Mouse (Mus musculus) heart, adult 18-20 months (tissue): ENCODE measurements around the gene Capg. TPM values are rescaled to one million over a fixed set of nuclear protein-coding genes. Genes with fewer than 3 reads are reported as not detected.

Source experiments
- DNase-seq, 2 experiments: peaks; one replicate each; pipeline ENCODE4 v3.0.0; 2021 to 2022; ENCODE audit warnings: mixed read lengths in 1 of 2
- total RNA-seq, 2 experiments: library from RNA; stranded (reverse); gene quantifications; 2 replicates each; pipeline ENCODE4 v1.2.3; 2021

The Capg gene
- total RNA-seq, 2 experiments from 2014 or later = 9.4 to 11.9 TPM

- peak; percentile 40 for DNase-seq
Measured at GRCm38 (mm10) chr6:72567508-72567907, 23.3 kb downstream of the Capg start.

DNA sequence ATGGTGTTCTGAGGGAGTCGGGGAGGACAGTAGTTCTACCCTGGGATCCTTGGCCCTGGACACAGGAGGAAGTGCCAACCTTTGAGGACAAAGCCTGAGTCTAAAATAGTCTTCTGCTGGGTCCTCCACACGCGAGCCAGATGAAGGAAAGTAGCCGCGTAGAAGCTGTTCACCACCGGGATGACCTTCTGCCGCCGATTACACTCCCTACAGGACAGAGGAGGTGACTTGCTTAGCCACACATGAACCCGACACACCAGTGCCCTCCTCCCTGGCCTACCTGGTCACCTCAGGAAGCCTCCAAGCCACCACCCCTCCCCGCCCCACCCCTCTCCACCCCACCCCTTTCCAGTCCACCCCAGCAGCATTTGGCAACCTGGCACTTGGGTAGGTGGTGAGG is 24.5 kb downstream of the Capg start:
- DNase-seq = peak; percentile 32 to 61

DNA sequence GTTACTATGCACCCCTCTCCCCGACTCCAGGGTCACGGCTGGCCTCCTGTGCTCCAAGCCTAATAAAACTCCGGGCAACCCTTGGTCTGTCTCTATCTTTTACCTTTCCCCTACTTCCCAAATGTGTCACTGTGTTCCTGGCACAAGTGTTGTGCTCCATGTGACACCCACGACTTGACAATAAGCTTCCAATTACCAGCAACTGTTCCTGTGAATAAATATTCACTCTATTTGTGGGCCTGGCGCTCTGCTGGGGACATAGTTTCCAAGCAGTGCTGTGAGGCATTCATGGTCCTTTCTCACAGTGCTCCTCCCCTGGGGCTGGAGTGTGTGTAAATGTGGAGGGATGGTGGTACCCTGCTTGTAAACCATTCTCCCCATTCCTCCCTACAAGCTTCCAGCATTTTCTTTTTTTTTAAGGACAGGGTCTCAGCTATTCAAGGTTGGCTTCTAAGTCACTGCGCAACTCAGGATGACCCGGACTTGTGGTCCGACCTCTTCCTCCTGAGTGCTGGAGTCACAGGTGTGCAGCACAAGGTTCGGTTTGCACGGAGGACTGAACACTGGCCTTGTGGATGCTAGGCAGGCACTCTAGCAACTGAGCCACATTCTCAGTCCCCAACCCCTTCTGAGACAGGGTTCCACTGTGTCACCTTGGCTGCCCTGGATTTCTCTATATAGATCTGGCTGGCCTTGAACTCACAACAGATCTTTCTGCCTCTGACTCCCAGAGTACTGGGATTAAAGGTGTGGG is 26.6 kb downstream of the Capg start:
- peak; percentile 65 to 78 for DNase-seq

- DNase-seq = peak; percentile 22 to 34
Measured at GRCm38 (mm10) chr6:72571826-72572225, 27.6 kb downstream of the Capg start.

- no peak for DNase-seq
Measured at GRCm38 (mm10) chr6:72576041-72576440, 31.9 kb downstream of the Capg start.

GRCm38 (mm10) chr6:72581625-72582382 is 37.6 kb downstream of the Capg start:
- DNase-seq = peak; percentile 40 to 62

DNA sequence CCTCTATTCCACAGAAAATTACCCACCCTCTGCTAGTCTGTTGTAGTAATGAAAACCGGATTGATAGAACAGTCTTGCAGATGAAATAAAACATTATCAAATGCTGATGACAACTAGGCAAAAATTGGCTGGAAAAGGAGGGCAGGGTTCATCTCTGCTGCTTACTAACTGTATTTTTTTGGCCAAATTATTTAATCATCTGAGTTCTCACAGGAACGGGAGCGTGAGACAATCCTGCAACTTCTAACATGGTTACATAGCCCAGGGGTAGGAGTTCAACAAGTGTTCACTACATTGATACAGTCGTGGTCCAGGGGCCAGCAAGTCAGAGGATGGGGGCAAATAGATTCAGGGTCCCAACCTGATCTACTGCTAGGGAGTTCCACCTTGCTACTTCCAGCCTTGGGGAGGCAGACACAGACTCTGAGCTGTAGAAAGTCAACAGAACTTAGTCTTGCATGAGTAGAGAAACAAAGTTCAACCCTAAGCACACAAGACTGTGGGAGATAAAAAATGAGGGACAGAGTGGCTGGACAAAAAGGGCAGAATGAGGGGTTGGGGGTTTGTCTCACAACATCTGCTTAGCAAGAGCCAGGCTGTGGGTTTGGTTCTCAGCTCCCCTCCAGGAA is 39.1 kb downstream of the Capg start:
- no peak for DNase-seq

GRCm38 (mm10) chr6:72584154-72584553 is 40.0 kb downstream of the Capg start:
- no peak for DNase-seq

GRCm38 (mm10) chr6:72586701-72587100 is 42.5 kb downstream of the Capg start:
- DNase-seq = no peak

DNA sequence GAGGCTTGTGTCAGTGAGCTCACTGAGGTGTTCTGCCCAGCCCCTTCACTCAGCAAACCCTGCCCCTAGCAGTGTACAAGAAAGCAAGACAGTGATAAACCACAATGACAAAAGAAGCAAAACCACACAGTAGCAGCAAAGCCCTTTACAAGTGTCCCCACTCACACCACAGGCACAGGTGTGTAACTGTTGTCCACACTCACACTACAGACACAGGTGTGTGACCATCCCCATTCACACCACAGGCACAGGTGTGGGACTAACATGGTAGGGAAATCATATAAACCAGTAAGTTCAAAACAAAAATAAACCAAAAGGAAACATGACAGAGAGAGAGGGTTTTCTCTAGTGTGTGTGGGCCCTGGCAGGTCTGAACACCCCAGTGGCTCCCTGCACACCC is 44.1 kb downstream of the Capg start:
- no peak for DNase-seq

DNA sequence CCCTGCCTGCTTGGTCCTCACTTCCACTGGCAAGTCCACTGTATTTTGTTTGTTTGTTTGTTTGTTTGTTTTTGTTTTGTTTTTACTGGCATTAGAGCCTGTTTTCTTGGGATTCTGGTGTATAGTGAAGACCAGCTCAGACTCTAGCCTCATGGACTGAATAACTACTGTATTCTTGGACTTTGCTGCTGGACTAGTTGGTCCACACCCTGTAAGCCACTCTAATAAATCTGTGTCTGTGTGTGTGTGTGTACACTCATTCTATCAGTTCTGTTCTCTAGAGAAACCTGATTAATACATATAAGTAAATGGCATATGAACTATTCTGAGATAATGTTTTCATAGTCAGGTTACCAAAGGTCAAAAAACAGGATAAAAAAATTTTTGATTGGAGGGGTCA is 45.9 kb downstream of the Capg start:
- no peak for DNase-seq

GRCm38 (mm10) chr6:72593011-72593803 is 49.0 kb downstream of the Capg start:
- peak; percentile 67 to 86 for DNase-seq

DNA sequence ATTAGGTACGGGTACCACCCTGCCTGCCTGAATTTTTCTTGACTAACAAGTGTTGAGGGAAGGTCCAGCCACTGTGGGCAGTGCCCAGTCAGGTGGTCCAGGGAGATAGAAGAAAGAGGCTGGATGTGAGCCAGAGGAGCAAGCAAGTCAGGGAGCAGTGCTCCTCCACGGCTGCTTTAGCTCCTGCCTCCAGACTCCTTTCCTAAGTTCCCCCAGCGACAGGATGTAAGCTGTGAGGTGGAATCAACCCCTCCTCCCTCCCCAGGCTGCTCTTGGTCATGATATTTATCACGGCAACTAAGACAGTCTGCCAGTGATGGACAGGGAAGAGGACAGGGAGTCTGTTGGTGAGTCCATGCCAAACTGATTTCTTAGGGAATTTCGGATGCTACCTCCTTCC is 49.7 kb downstream of the Capg start:
- DNase-seq = no peak

GRCm38 (mm10) chr6:72597083-72597874 is 53.1 kb downstream of the Capg start:
- DNase-seq = peak; percentile 42 to 48

- DNase-seq = peak; percentile 98 to 99
Measured at GRCm38 (mm10) chr6:72597956-72598753, 54.0 kb downstream of the Capg start, which contains the start of the genes Elmod3 and Retsat. Gene Elmod3 (minus strand): TSS chr6:72598413. Gene Retsat (plus strand): TSS chr6:72598475.

DNA sequence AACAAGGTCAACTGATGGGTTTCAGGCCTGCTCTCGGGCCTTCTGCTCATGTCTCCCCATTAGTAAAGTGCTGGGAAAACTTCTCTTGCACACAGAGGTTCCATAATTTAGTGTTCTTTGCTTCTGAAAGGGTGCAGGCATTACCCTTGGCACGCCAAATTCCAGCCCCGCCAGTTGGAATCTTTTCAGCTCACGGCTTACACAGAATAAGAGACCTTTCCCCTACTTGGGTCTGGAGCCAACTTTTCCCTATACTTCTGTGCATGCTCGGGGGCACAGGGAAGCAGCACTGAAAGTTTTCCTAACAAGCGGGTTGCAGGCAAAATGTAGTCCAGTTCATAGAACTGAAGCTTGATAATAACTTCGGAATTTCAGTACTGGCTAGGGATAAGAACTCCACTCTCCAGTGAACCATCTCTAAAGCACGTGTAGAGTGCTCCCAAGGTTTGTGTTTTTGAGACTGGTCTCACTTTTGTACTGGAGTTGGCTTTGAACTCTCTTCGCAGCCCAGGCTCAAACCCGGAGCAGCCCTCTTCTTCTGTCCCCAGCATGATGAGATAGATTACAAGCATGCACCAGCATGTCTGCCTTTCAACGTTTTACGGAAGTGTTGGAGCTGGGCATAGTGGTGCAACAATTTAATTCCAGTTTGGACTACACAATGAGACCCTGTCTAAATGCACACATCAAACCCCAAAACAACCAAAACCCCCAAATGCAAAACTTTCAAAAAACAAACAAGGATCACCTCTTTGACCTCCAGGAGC is 54.8 kb downstream of the Capg start:
- DNase-seq = peak in 1 of 2 experiments; percentile 67

DNA sequence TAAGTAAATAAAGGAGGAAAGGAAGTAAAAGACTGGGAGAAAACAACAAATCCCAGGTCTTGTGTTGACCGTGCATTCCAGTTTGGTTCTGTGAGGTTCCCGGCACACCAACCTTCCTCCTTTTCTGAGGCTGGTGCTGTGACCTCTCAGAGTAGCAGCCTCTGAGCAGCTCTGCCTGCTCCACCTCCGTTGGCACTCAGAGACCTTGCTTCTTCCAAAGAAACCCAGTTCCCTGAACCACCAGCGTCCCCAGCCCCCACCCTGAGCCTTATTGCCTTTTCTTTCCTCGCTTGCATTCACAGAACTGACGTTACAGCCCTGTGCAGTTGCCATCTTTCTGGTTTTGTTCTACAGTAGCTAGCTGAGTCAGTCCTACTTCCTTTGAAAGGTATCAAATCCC is 56.0 kb downstream of the Capg start:
- no peak for DNase-seq

DNA sequence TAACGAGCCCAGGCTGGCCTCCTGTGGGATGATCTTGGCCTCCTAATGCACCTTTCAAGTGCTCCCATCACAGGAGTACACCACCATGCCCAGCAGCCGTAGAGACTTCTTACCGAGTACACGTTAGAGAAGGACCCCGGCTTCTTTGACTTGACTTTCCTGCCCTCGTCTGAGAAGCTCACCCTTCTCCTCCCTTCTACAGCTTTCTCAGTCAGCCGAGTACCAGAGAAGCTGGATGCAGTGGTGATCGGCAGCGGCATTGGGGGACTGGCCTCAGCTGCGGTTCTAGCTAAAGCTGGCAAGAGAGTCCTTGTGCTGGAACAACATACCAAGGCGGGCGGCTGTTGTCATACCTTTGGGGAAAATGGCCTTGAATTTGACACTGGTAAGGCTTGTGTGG is 56.6 kb downstream of the Capg start:
- DNase-seq = no peak

DNA sequence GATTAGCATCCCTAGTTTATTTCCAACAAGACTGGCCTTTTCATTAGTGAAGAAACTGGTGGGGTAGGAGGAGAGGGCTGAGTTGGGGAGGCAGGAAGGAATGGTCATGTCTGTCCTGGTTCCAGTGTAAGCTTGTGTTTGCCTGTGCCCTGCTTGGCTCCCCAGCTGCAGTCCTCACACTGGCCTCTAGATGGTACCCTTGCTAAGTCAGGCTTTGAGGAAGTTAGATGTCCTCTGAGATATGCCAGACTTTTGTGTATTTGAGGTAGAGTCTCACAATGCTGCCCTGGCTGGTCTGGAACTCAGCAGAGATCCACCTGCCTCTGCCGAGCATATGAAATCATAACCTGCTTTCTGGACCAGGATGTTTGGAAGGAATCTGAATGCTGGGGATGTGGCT is 57.5 kb downstream of the Capg start:
- peak; percentile 78 to 90 for DNase-seq

- DNase-seq = no peak
Measured at GRCm38 (mm10) chr6:72604066-72604465, 59.9 kb downstream of the Capg start.
